Mouse (Mus musculus) heart, adult 2 months (tissue): ENCODE data around the gene Tnfsf13.
"Not testable (repeated sequence)": the region's sequence is repeated elsewhere in the genome, so short reads cannot be mapped to it uniquely, and the experiment has no call there.

Source experiments
- CTCF ChIP-seq: fragments of 200-600 bp; IDR thresholded peaks from 2 replicates; pipeline ENCODE4 v1.8.1; 2022; ENCODE audit warnings: antibody characterized with exemption, mild to moderate bottlenecking, moderate library complexity
- EP300 ChIP-seq: fragments of 200-500 bp; IDR thresholded peaks from 2 replicates; pipeline ENCODE4 v1.6.1; 2011; ENCODE audit warnings: low read depth, low read length, control low read depth; ENCODE audit not compliant: insufficient read depth
- POLR2A ChIP-seq: fragments of 200-500 bp; IDR thresholded peaks from 2 replicates; pipeline ENCODE4 v1.6.1; 2011; ENCODE audit warnings: mild to moderate bottlenecking, low read depth, low read length, control low read depth; ENCODE audit not compliant: insufficient read depth

DNA sequence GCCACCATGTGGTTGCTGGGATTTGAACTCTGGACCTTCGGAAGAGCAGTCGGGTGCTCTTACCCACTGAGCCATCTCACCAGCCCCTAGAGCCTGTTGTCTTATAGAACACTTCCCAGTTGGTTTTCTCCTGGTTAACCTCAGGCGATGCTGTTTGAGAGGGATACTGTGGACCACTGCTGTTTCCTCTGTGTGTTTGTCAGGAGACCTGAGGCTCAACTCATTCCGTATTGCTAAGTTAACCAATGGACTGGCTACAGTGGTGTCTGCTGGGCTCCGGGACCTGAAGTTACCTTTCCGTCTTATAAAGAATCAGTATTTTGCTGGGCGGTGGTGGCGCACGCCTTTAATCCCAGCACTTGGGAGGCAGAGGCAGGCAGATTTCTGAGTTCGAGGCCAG lies 17.3 kb upstream of the Tnfsf13 start:
- not testable (repeated sequence) for TF ChIP-seq POLR2A, CTCF, EP300
